Mouse (Mus musculus) liver, embryonic 14.5 days (tissue): ENCODE results near the gene Siah3. TPM values are rescaled to one million over a fixed set of nuclear protein-coding genes. Genes with fewer than 3 reads are reported as not detected.

Experiments
- ATAC-seq: fragments of 200-750 bp; cut with Nextera tagmentation; 2 replicates; pipeline ENCODE4 v1.8.0; 2017; ENCODE audit warnings: moderate number of reproducible peaks, mild to moderate bottlenecking, moderate library complexity; ENCODE audit not compliant: insufficient read depth
- DNase-seq, 3 experiments: peaks; one replicate each; pipeline ENCODE4 v3.0.0-alpha.2; 2012 to 2013; ENCODE audit warnings: low read depth in 3 of 3, low spot score in 3 of 3
- H3K27ac ChIP-seq: fragments of 300-500 bp; sonication (generic); 2 replicates; pipeline ENCODE4 v1.5.1; 2014; ENCODE audit warnings: moderate library complexity, mild to moderate bottlenecking, control low read depth, inconsistent platforms
- H3K27me3 ChIP-seq: fragments of 300-500 bp; sonication (generic); 2 replicates; pipeline ENCODE4 v1.6.1; 2014; ENCODE audit warnings: mild to moderate bottlenecking, low read length, moderate library complexity; ENCODE audit not compliant: control insufficient read depth, insufficient read depth
- H3K36me3 ChIP-seq: fragments of 300-500 bp; sonication (generic); replicated peaks from 2 replicates; pipeline ENCODE4 v1.6.1; 2014; ENCODE audit warnings: low read depth; ENCODE audit not compliant: control insufficient read depth, insufficient read depth
- H3K4me1 ChIP-seq, 2 experiments: fragments of 200-500 bp in 1 of 2; fragments of 300-500 bp in 1 of 2; sonication (generic) in 1 of 2; replicated peaks; 2 replicates each; pipeline ENCODE4 v1.6.1; 2012 to 2014; ENCODE audit warnings: antibody characterized with exemption in 1 of 2, inconsistent platforms in 1 of 2, low read length in 1 of 2; ENCODE audit not compliant: control insufficient read depth in 2 of 2, insufficient read depth in 2 of 2
- H3K4me2 ChIP-seq: fragments of 300-500 bp; sonication (generic); 2 replicates; pipeline ENCODE4 v1.6.1; 2014; ENCODE audit warnings: low read depth, mild to moderate bottlenecking, control low read depth, moderate library complexity
- H3K4me3 ChIP-seq, 2 experiments: fragments of 200-500 bp in 1 of 2; fragments of 300-500 bp in 1 of 2; sonication (generic) in 1 of 2; 2 replicates each; pipeline ENCODE4 v1.5.1; 2012 to 2014; ENCODE audit warnings: low read depth in 2 of 2, low read length in 2 of 2, mild to moderate bottlenecking in 2 of 2, control low read depth in 1 of 2, inconsistent platforms in 1 of 2, moderate library complexity in 1 of 2; ENCODE audit not compliant: insufficient read depth in 1 of 2
- H3K9ac ChIP-seq: fragments of 300-500 bp; sonication (generic); replicated peaks from 2 replicates; pipeline ENCODE4 v1.6.1; 2014; ENCODE audit warnings: mild to moderate bottlenecking, control low read depth, moderate library complexity
- H3K9me3 ChIP-seq: fragments of 300-500 bp; sonication (generic); 2 replicates; pipeline ENCODE4 v1.6.1; 2016; ENCODE audit warnings: low read length, mixed read lengths; ENCODE audit not compliant: control insufficient read depth
- CTCF ChIP-seq: IDR thresholded peaks from 2 replicates; pipeline ENCODE4 v1.5.1; 2016; ENCODE audit warnings: antibody characterized with exemption, low read depth, control low read depth
- EP300 ChIP-seq: IDR thresholded peaks from 2 replicates; pipeline ENCODE4 v1.6.1; 2016; ENCODE audit warnings: antibody characterized with exemption, low read depth
- WGBS: fragments of 180-500 bp; shearing (Covaris S2); extraction: QIAGEN DNeasy Blood & Tissue Kit; methylation state at CpG from one replicate; pipeline ENCODE4 v1.1.7; 2014; ENCODE audit not compliant: insufficient replicate concordance; 5-methylcytosine and 5-hydroxymethylcytosine counted together
- polyA plus RNA-seq, 2 experiments: library from polyadenylated mRNA; depleted of rRNA in 1 of 2; stranded (reverse) in 1 of 2; unstranded in 1 of 2; fragments of >200 nt; fragmentation: Nextera tagmentation in 1 of 2; extraction: Ambion mirVana in 1 of 2; gene quantifications; 2 replicates each; pipeline versions ENCODE4 v1.2.1 to v1.2.3; 2012 to 2014

Gene Siah3
- polyA plus RNA-seq (2012; rRNA removed) (0.15 and 0.17 TPM in 2 replicates), polyA plus RNA-seq (2014; fragmentation: Nextera tagmentation; extraction: Ambion mirVana) (0.09 and 0.18 TPM in 2 replicates)

GRCm38 (mm10) chr14:75455743-75456421, at the start of gene Siah3:
TSS of gene Siah3 (plus strand) at chr14:75455982.
- Histone ChIP-seq H3K4me3 (no peak within 1 kb of the TSS), H3K27ac (no peak within 1 kb of the TSS), H3K27me3 (peaks cover 10% of the 10 kb centered on the region; the same call in 1 of the 2 replicates), H3K36me3 (no peaks in the 10 kb centered on the region), H3K4me1 (peaks cover 0 to 2% of the 10 kb centered on the region in 2 experiments; a peak in 1 of 4 replicates), H3K4me2 (peak within 1 kb of the TSS; percentile 32; the same call in 1 of the 2 replicates), H3K9ac (no peak within 1 kb of the TSS), H3K9me3 (no peaks in the 10 kb centered on the region)
- no peak for TF ChIP-seq EP300
- ATAC-seq, result no peak
- no peak for DNase-seq
- 18% methylated on average over 18 of the region's 18 CpGs for WGBS

GRCm38 (mm10) chr14:75409772-75410171, 46.0 kb upstream of the Siah3 start:
- DNase-seq (no peak), ATAC-seq (no peak)
- no peak for TF ChIP-seq EP300
- TF ChIP-seq CTCF, result no peak
- H3K4me1 ChIP-seq, result no peaks in the 10 kb centered on the region
- no peak overlapping the region for H3K4me3 ChIP-seq
- H3K27me3 ChIP-seq, result no peaks in the 10 kb centered on the region
- 65% methylated on average over 3 of the region's 3 CpGs for WGBS
- H3K9me3 ChIP-seq, result no peaks in the 10 kb centered on the region
- H3K4me2 ChIP-seq, result no peak overlapping the region
- H3K27ac ChIP-seq, result no peak overlapping the region
- H3K36me3 ChIP-seq, result no peaks in the 10 kb centered on the region
- no peak overlapping the region for H3K9ac ChIP-seq

- ATAC-seq, result no peak
- Histone ChIP-seq H3K27ac (no peak overlapping the region), H3K27me3 (no peaks in the 10 kb centered on the region), H3K4me3 (no peak overlapping the region), H3K4me1 (no peaks in the 10 kb centered on the region), H3K4me2 (no peak overlapping the region), H3K9me3 (no peaks in the 10 kb centered on the region), H3K36me3 (no peaks in the 10 kb centered on the region), H3K9ac (no peak overlapping the region)
- WGBS, result 66% methylated on average over 4 of the region's 4 CpGs
- no peak for DNase-seq
- TF ChIP-seq EP300, result no peak
- TF ChIP-seq CTCF, result no peak
These were observed 45.4 kb upstream of the Siah3 start for GRCm38 (mm10) chr14:75410392-75410791.

GRCm38 (mm10) chr14:75418721-75419120, 37.1 kb upstream of the Siah3 start:
- no peak overlapping the region for H3K9ac ChIP-seq
- no peak for ATAC-seq
- no peak for DNase-seq
- no peak overlapping the region for H3K4me3 ChIP-seq
- no peak overlapping the region for H3K27ac ChIP-seq
- H3K27me3 ChIP-seq, result no peaks in the 10 kb centered on the region
- H3K9me3 ChIP-seq, result no peaks in the 10 kb centered on the region
- H3K4me1 ChIP-seq, result no peaks in the 10 kb centered on the region
- H3K36me3 ChIP-seq, result no peaks in the 10 kb centered on the region
- no peak overlapping the region for H3K4me2 ChIP-seq
- TF ChIP-seq CTCF (no peak), EP300 (no peak)
- 55% methylated on average over 3 of the region's 3 CpGs for WGBS

- ATAC-seq, result no peak
- 72% methylated on average over 7 of the region's 7 CpGs for WGBS
- no peaks in the 10 kb centered on the region for H3K9me3 ChIP-seq
- H3K4me2 ChIP-seq, result no peak overlapping the region
- H3K9ac ChIP-seq, result no peak overlapping the region
- no peaks in the 10 kb centered on the region for H3K36me3 ChIP-seq
- no peak for DNase-seq
- TF ChIP-seq CTCF (no peak), EP300 (no peak)
- no peak overlapping the region for H3K4me3 ChIP-seq
- no peaks in the 10 kb centered on the region for H3K27me3 ChIP-seq
- H3K27ac ChIP-seq, result no peak overlapping the region
- H3K4me1 ChIP-seq, result no peaks in the 10 kb centered on the region
These were observed 35.9 kb upstream of the Siah3 start for GRCm38 (mm10) chr14:75419876-75420275.
